In the genomic region with DNA sequence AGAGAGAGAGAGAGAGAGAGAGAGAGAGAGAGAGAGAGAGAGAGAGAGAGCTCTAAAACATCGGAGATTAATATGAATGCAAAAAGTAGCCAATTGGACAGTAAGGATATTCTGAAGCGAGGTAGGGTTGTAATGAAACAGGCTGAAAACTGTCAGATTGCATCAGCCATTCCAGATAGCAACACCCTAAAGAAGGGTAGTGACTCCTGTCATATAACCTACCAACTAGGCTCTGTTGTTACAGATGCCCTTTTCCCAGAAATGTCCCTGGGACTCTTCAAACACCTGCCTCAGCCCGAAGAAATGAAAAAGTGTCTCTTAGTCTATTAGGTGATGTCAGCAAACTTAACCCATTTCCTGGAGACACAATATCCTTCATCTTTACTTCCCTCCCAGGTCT, we compare ENCODE assay signal across 8 mouse cellular contexts. TPM values are rescaled to one million over a fixed set of nuclear protein-coding genes. Genes with fewer than 3 reads are reported as not detected.
DNase-seq lines count a peak whose midpoint lies in the region; ATAC-seq and TF ChIP-seq lines count a peak whose summit lies in the region.

No protein-coding gene starts in this region.

- no peak for TF ChIP-seq CTCF in ES-Bruce4 (IDR thresholded peaks at IDR 0.05; ENCODE audit: low read depth, low read length)
- no peak for TF ChIP-seq CTCF in liver, embryonic 14.5 days (IDR thresholded peaks at IDR 0.05; ENCODE audit: low read depth)

- 34% methylated on average over 3 of the region's 3 CpGs for WGBS in heart, embryonic 14.5 days
- WGBS in forebrain, embryonic 13.5 days: 43% methylated on average over 3 of the region's 3 CpGs
- WGBS in liver, embryonic 14.5 days (ENCODE audit: insufficient replicate concordance): 32% methylated on average over 3 of the region's 3 CpGs

- DNase-seq in heart, adult 11 months: no peak
- DNase-seq in liver, embryonic 14.5 days (ENCODE audit: low read depth in 3 of 3, low spot score in 3 of 3): no peak
- DNase-seq in left cerebral cortex, postnatal 25 days (ENCODE audit: low spot score in 2 of 2): no peak
- DNase-seq in adrenal gland, adult 2 months: no peak
- DNase-seq in left cerebral cortex, postnatal 10 days (ENCODE audit: extremely low spot score in 1 of 2, low spot score in 2 of 2): no peak

- no peaks in the 10 kb centered on the region for H3K27me3 ChIP-seq in heart, embryonic 14.5 days (ENCODE audit: control insufficient read depth, insufficient read depth, low read length)
- no peaks in the 10 kb centered on the region for H3K27me3 ChIP-seq in ES-Bruce4 (ENCODE audit: control insufficient read depth, insufficient read depth, low read length, poor library complexity, severe bottlenecking)
- no peaks in the 10 kb centered on the region for H3K27me3 ChIP-seq in forebrain, embryonic 13.5 days
- H3K27me3 ChIP-seq in liver, embryonic 14.5 days (ENCODE audit: control insufficient read depth, insufficient read depth, low read length): no peaks in the 10 kb centered on the region

- H3K4me3 ChIP-seq in heart, embryonic 14.5 days (ENCODE audit: control insufficient read depth in 1 of 2, insufficient read depth in 1 of 2, low read depth in 1 of 2, low read length in 2 of 2): peak overlapping the region; percentile 55 to 95; a peak in 3 of 4 replicates
- peak overlapping the region; percentile 69 for H3K4me3 ChIP-seq in ES-Bruce4 (ENCODE audit: low read depth, low read length)
- peak overlapping the region; percentile 47 for H3K4me3 ChIP-seq in forebrain, embryonic 13.5 days
- peak overlapping the region; percentile 62 to 79; a peak in 3 of 4 replicates for H3K4me3 ChIP-seq in liver, embryonic 14.5 days (ENCODE audit: insufficient read depth in 1 of 2, low read depth in 2 of 2, low read length in 2 of 2)

- no peak for TF ChIP-seq POLR2A in ES-Bruce4 (IDR thresholded peaks at IDR 0.05; ENCODE audit: insufficient read depth, low read length)

- TF ChIP-seq EP300 in ES-Bruce4 (IDR thresholded peaks at IDR 0.05; ENCODE audit: insufficient read depth, low read depth, low read length): no peak
- TF ChIP-seq EP300 in liver, embryonic 14.5 days (IDR thresholded peaks at IDR 0.05; ENCODE audit: low read depth): no peak

- ATAC-seq in heart, embryonic 14.5 days (ENCODE audit: insufficient number of reproducible peaks, insufficient read depth, low FRiP score, low read depth): no peak
- ATAC-seq in forebrain, embryonic 13.5 days: no peak
- ATAC-seq in liver, embryonic 14.5 days (ENCODE audit: insufficient read depth): peak; percentile 10; the same call in 1 of the 2 replicates

- intact Hi-C loops in left cerebral cortex, postnatal 25 days (cut with DNase I): loop anchor here (2.0 kb wide), 1 partner anchor 42 kb away; the partner anchor contains the start of gene Zfp786
- intact Hi-C loops in left cerebral cortex, postnatal 10 days (cut with DNase I): no loop called here

- no peaks in the 10 kb centered on the region for H3K9me3 ChIP-seq in heart, embryonic 14.5 days (ENCODE audit: control insufficient read depth, low read length)
- no peaks in the 10 kb centered on the region for H3K9me3 ChIP-seq in ES-Bruce4 (replicated peaks; ENCODE audit: control insufficient read depth, insufficient read depth, low read length, poor library complexity, severe bottlenecking)
- no peaks in the 10 kb centered on the region for H3K9me3 ChIP-seq in forebrain, embryonic 13.5 days (replicated peaks)
- H3K9me3 ChIP-seq in liver, embryonic 14.5 days (ENCODE audit: control insufficient read depth, low read length): no peaks in the 10 kb centered on the region

- H3K9ac ChIP-seq in heart, embryonic 14.5 days (ENCODE audit: low read length): peak overlapping the region; percentile 83
- peak overlapping the region; percentile 35 for H3K9ac ChIP-seq in ES-Bruce4 (ENCODE audit: low read depth, poor library complexity, severe bottlenecking)
- peak overlapping the region; percentile 80 for H3K9ac ChIP-seq in forebrain, embryonic 13.5 days
- H3K9ac ChIP-seq in liver, embryonic 14.5 days (replicated peaks): peak overlapping the region; percentile 79

- H3K27ac ChIP-seq in heart, embryonic 14.5 days (replicated peaks in 1 of 2; ENCODE audit: control insufficient read depth in 1 of 2, insufficient read depth in 1 of 2, low read depth in 2 of 2, low read length in 2 of 2): peak overlapping the region; percentile 92 to 100
- H3K27ac ChIP-seq in ES-Bruce4 (ENCODE audit: insufficient read depth, low read length): peak overlapping the region; percentile 46
- H3K27ac ChIP-seq in forebrain, embryonic 13.5 days: peak overlapping the region; percentile 92
- H3K27ac ChIP-seq in liver, embryonic 14.5 days: peak overlapping the region; percentile 84

- peaks cover 0 to 3% of the 10 kb centered on the region in 2 experiments; a peak in 1 of 4 replicates for H3K4me1 ChIP-seq in heart, embryonic 14.5 days (ENCODE audit: control insufficient read depth in 2 of 2, insufficient read depth in 2 of 2, low read length in 2 of 2)
- H3K4me1 ChIP-seq in ES-Bruce4 (ENCODE audit: control insufficient read depth, insufficient read depth, low read length): no peaks in the 10 kb centered on the region
- peaks cover 5% of the 10 kb centered on the region for H3K4me1 ChIP-seq in forebrain, embryonic 13.5 days
- H3K4me1 ChIP-seq in liver, embryonic 14.5 days (replicated peaks; ENCODE audit: control insufficient read depth in 2 of 2, insufficient read depth in 2 of 2, low read length in 1 of 2): peaks cover 5 to 9% of the 10 kb centered on the region in 2 experiments

- H3K4me2 ChIP-seq in heart, embryonic 14.5 days (ENCODE audit: low read length): peak overlapping the region; percentile 68
- H3K4me2 ChIP-seq in forebrain, embryonic 13.5 days: peak overlapping the region; percentile 58
- H3K4me2 ChIP-seq in liver, embryonic 14.5 days (ENCODE audit: low read depth): peak overlapping the region; percentile 83

- H3K36me3 ChIP-seq in heart, embryonic 14.5 days (ENCODE audit: control insufficient read depth, insufficient read depth, low read length): no peaks in the 10 kb centered on the region
- H3K36me3 ChIP-seq in ES-Bruce4 (ENCODE audit: control insufficient read depth, insufficient read depth, low read length, poor library complexity, severe bottlenecking): no peaks in the 10 kb centered on the region
- H3K36me3 ChIP-seq in forebrain, embryonic 13.5 days (ENCODE audit: poor library complexity, severe bottlenecking): no peaks in the 10 kb centered on the region
- H3K36me3 ChIP-seq in liver, embryonic 14.5 days (replicated peaks; ENCODE audit: control insufficient read depth, insufficient read depth, low read depth): no peaks in the 10 kb centered on the region

RNA-seq across cellular contexts. Expression of gene Pdia4, which starts 24.4 kb away (rescaled TPM):
- 149 TPM in 2 replicates for polyA plus RNA-seq in heart, embryonic 14.5 days (2014; fragmentation: Nextera tagmentation; extraction: Ambion mirVana)
- 186 and 208 TPM in 2 replicates for polyA plus RNA-seq in ES-Bruce4 (2011; ENCODE audit: insufficient read depth, insufficient read length, low read depth, missing spikeins)
- 167 and 173 TPM in 2 replicates for polyA plus RNA-seq in forebrain, embryonic 13.5 days (2015; fragmentation: Nextera tagmentation; extraction: Ambion mirVana)
- polyA plus RNA-seq in liver, embryonic 14.5 days (2012; rRNA removed): 27.5 and 42.4 TPM in 2 replicates
- polyA plus RNA-seq in liver, embryonic 14.5 days (2014; fragmentation: Nextera tagmentation; extraction: Ambion mirVana): 86.1 and 90.4 TPM in 2 replicates
- total RNA-seq in left cerebral cortex, postnatal 25 days (2021): 10 to 100 TPM; 67.1 to 71.1 TPM
- 100 to 1,000 TPM in 1 of 2 experiments, 10 to 100 TPM in 1; 93.2 to 114 TPM for total RNA-seq in adrenal gland, adult 2 months (2021)
- 7.9 and 8.7 TPM in 2 replicates for polyA plus RNA-seq in adrenal gland, adult 2 months (2012; rRNA removed)
- 10 to 100 TPM; 39.7 to 44.2 TPM for total RNA-seq in left cerebral cortex, postnatal 10 days (2021)

RNA-seq across cellular contexts. Expression of gene Zfp786, which starts 41.8 kb away (rescaled TPM):
- 1.0 and 1.4 TPM in 2 replicates for polyA plus RNA-seq in heart, embryonic 14.5 days (2014; fragmentation: Nextera tagmentation; extraction: Ambion mirVana)
- 0.67 and 0.79 TPM in 2 replicates for polyA plus RNA-seq in ES-Bruce4 (2011; ENCODE audit: insufficient read depth, insufficient read length, low read depth, missing spikeins)
- polyA plus RNA-seq in forebrain, embryonic 13.5 days (2015; fragmentation: Nextera tagmentation; extraction: Ambion mirVana): 13.5 and 13.9 TPM in 2 replicates
- polyA plus RNA-seq in liver, embryonic 14.5 days (2012; rRNA removed): 0.17 and 0.19 TPM in 2 replicates
- 0.24 and 0.39 TPM in 2 replicates for polyA plus RNA-seq in liver, embryonic 14.5 days (2014; fragmentation: Nextera tagmentation; extraction: Ambion mirVana)
- total RNA-seq in left cerebral cortex, postnatal 25 days (2021): 1 to 10 TPM; 4.9 to 5.0 TPM
- total RNA-seq in adrenal gland, adult 2 months (2021): under 1 TPM; 0.78 to 0.93 TPM
- polyA plus RNA-seq in adrenal gland, adult 2 months (2012; rRNA removed): 0.30 and 0.37 TPM in 2 replicates
- total RNA-seq in left cerebral cortex, postnatal 10 days (2021): 1 to 10 TPM; 6.1 to 6.6 TPM

RNA-seq across cellular contexts. Expression of gene Zfp398, which starts 46.6 kb away (rescaled TPM):
- polyA plus RNA-seq in heart, embryonic 14.5 days (2014; fragmentation: Nextera tagmentation; extraction: Ambion mirVana): 3.9 and 4.7 TPM in 2 replicates
- polyA plus RNA-seq in ES-Bruce4 (2011; ENCODE audit: insufficient read depth, insufficient read length, low read depth, missing spikeins): 3.0 and 3.3 TPM in 2 replicates
- polyA plus RNA-seq in forebrain, embryonic 13.5 days (2015; fragmentation: Nextera tagmentation; extraction: Ambion mirVana): 13.1 and 14.7 TPM in 2 replicates
- 1.4 and 1.7 TPM in 2 replicates for polyA plus RNA-seq in liver, embryonic 14.5 days (2012; rRNA removed)
- 1.2 and 1.4 TPM in 2 replicates for polyA plus RNA-seq in liver, embryonic 14.5 days (2014; fragmentation: Nextera tagmentation; extraction: Ambion mirVana)
- total RNA-seq in left cerebral cortex, postnatal 25 days (2021): 10 to 100 TPM; 19.3 to 19.6 TPM
- 10 to 100 TPM; 10.5 to 12.1 TPM for total RNA-seq in adrenal gland, adult 2 months (2021)
- polyA plus RNA-seq in adrenal gland, adult 2 months (2012; rRNA removed): 11.7 and 13.4 TPM in 2 replicates
- 10 to 100 TPM; 18.9 to 21.0 TPM for total RNA-seq in left cerebral cortex, postnatal 10 days (2021)

Comparison
In these comparisons a context has a peak if more than half of its experiments do, and no peak if none do; other contexts are left out.
1. H3K27ac ChIP-seq: peak in every context shown above with its lines; median percentile 96 in heart, embryonic 14.5 days; 92 in forebrain, embryonic 13.5 days; 84 in liver, embryonic 14.5 days; 46 in ES-Bruce4.